Mouse (Mus musculus): ENCODE measurements around the gene Cdh4.

DNA sequence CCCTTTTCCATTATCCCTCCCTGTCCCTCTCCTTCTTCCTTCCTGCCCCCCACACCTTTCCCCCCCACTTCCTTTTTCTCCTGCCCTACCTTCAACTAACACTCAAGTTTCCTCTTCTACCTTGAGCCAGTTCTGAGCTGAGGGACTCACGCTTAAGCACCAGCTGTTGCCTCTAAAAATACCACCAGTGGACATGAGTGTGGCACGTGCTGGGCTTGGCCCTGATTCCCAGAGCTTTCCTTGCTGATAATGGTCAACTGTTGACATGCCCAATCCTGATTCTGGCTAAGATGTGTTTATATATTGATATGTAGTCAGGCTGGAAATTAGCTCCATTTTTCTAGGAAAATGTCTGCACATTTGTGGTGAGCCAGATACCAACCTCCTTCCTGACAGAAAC lies 120.1 kb downstream of the Cdh4 start:
- TF ChIP-seq GATA1 (IDR thresholded peaks at IDR 0.05; ENCODE audit: low read length) (no peak), TAL1 (IDR thresholded peaks at IDR 0.05; ENCODE audit: low read length) (no peak)

All from erythroblast, embryonic 14.5 days (primary cell).